Mouse (Mus musculus) lung, postnatal 4 days (tissue): ENCODE data around the gene Natd1.
A peak's percentile ranks its signal among the peaks of the same experiment; 100 is the strongest.
"Not testable (repeated sequence)": the region's sequence is repeated elsewhere in the genome, so short reads cannot be mapped to it uniquely, and the experiment has no call there.

Source experiments
- DNase-seq, 2 experiments: peaks; one replicate each; pipeline ENCODE4 v3.0.0; 2021

Gene Natd1

GRCm38 (mm10) chr11:60931282-60931868 is 16.8 kb upstream of the Natd1 start:
- no peak for DNase-seq

- no peak for DNase-seq
Observed at GRCm38 (mm10) chr11:60930724-60931281, 16.3 kb upstream of the Natd1 start.

GRCm38 (mm10) chr11:60927264-60927663 is 12.7 kb upstream of the Natd1 start:
- DNase-seq: peak; percentile 90 to 94

- no peak for DNase-seq
Observed at GRCm38 (mm10) chr11:60924981-60925380, 10.4 kb upstream of the Natd1 start.

- no peak for DNase-seq
Observed at GRCm38 (mm10) chr11:60924498-60924897, 9.9 kb upstream of the Natd1 start.

GRCm38 (mm10) chr11:60922964-60923363 is 8.4 kb upstream of the Natd1 start:
- DNase-seq: no peak

- no peak for DNase-seq
Observed at GRCm38 (mm10) chr11:60922195-60922594, 7.6 kb upstream of the Natd1 start.

- DNase-seq: no peak
Observed at GRCm38 (mm10) chr11:60920021-60920420, 5.5 kb upstream of the Natd1 start.

GRCm38 (mm10) chr11:60915201-60915600 is 651 bp upstream of the Natd1 start:
- DNase-seq: no peak

GRCm38 (mm10) chr11:60913301-60914196 is 1.0 kb downstream of the Natd1 start:
- DNase-seq: peak; percentile 94

GRCm38 (mm10) chr11:60912525-60912973 is 2.0 kb downstream of the Natd1 start:
- DNase-seq: no peak

GRCm38 (mm10) chr11:60909626-60910025 is 4.9 kb downstream of the Natd1 start:
- DNase-seq: no peak

GRCm38 (mm10) chr11:60908073-60908472 is 6.5 kb downstream of the Natd1 start:
- no peak for DNase-seq

- no peak for DNase-seq
Observed at GRCm38 (mm10) chr11:60906449-60906848, 8.1 kb downstream of the Natd1 start.

- no peak for DNase-seq
Observed at GRCm38 (mm10) chr11:60905407-60906120, 9.0 kb downstream of the Natd1 start.

GRCm38 (mm10) chr11:60903661-60904061 is 10.9 kb downstream of the Natd1 start:
- DNase-seq: no peak

- DNase-seq: no peak
Observed at GRCm38 (mm10) chr11:60902486-60902885, 12.1 kb downstream of the Natd1 start.

GRCm38 (mm10) chr11:60902001-60902400 is 12.5 kb downstream of the Natd1 start:
- no peak for DNase-seq

GRCm38 (mm10) chr11:60895915-60896314 is 18.6 kb downstream of the Natd1 start:
- DNase-seq: no peak

GRCm38 (mm10) chr11:60890744-60891143 is 23.8 kb downstream of the Natd1 start:
- no peak for DNase-seq

- no peak for DNase-seq
Observed at GRCm38 (mm10) chr11:60890286-60890685, 24.3 kb downstream of the Natd1 start.

- no peak for DNase-seq
Observed at GRCm38 (mm10) chr11:60889861-60890260, 24.7 kb downstream of the Natd1 start.

- not testable (repeated sequence) for DNase-seq
Observed at GRCm38 (mm10) chr11:60886986-60887385, 27.6 kb downstream of the Natd1 start.
